Mouse (Mus musculus): ENCODE data around the gene Ceacam13.
"Not testable (repeated sequence)": the region's sequence is repeated elsewhere in the genome, so short reads cannot be mapped to it uniquely, and the experiment has no call there.

Gene Ceacam13

DNA sequence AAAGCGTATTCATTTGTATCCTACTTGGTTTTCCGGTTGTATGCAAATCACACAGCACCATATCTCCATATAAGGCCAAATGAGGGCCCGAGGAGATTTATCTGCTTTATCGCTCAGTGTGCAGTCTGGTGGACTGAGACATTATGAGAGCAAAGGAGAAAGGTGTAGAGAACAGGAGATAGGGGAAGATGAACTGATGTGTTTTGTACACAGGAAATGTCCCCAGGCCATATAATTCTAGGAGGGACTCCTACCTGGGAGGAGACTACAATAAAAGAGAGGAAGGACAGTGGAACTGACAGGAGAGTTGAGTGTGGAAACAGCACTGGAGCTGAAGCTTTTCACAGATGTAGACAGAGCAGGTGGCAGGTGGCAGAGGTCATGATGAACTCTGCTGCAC is at the start of gene Ceacam13:
Gene Ceacam13 (plus strand): TSS at position 301 of the 400 bp plus-strand sequence.
- no peak for ATAC-seq (ENCODE audit: insufficient number of reproducible peaks, low FRiP score, low TSS enrichment)

DNA sequence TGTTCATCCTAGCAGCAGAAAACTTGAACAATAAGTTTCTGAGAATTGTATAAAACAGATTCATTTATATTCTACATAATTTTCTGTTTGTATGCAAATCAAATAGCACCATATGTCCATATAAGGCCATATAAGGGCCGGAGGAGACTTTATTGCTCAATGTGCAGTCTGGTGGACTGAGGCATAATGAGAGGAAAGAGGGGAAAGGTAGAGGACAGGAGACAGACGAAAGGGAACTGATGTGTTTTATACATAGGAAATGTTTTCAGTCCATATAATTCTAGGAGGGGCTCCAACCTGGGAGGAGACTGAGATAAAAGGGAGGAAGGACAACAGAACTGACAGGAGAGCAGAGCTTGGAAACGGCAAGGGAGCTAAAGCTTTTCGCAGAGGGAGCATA is 37.9 kb upstream of the Ceacam13 start, which contains the start of gene Ceacam11:
Gene Ceacam11 (plus strand): TSS at position 301 of the 400 bp plus-strand sequence.
- no peak for ATAC-seq (ENCODE audit: insufficient number of reproducible peaks, low FRiP score, low TSS enrichment)

DNA sequence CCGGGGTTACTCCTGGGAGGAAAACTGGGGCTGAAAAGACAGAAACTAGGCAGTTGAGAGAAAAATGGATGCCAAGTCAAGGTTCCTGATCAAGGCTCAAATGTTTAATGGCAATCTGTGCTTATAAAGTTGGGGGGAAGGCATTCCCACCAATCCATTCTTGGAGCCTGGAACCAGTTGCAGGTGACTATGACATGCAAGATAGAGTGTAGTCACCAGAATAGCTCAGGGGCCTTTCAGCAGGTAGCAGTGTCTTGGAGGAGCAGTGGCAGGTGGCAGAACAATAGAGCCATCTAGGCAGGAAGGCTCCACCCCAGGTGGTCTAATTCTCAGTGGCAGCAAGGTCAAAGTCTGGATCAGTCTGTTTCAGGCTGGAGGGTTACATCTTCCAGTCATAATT is 8.6 kb upstream of the Ceacam13 start:
- ATAC-seq (ENCODE audit: insufficient number of reproducible peaks, low FRiP score, low TSS enrichment) = not testable (repeated sequence)

DNA sequence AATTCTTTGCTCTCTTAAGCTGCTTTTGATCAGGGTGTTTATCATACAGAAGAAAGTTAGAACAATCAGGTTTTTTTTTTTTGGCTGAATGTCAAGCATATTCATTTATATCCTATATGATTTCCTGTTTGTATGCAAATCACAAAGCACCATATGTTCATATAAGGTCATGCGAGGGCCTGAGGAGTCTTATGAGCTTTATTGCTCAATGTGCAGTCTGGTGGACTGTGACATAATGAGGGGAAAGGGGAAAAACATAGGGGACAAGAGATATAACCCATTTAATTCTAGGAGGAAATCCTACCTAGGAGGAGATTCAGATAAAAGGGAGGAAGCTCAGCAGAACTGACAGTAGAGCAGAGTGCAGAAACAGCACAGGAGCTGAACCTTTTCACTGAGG is 55.9 kb downstream of the Ceacam13 start, which contains the start of gene Ceacam12:
Gene Ceacam12 (plus strand): TSS at position 301 of the 400 bp plus-strand sequence.
- no peak for ATAC-seq (ENCODE audit: insufficient number of reproducible peaks, low FRiP score, low TSS enrichment)

Data from cerebellum, adult (tissue).